Mouse (Mus musculus): ENCODE results near the gene Suds3. TPM values are rescaled to one million over a fixed set of nuclear protein-coding genes. Genes with fewer than 3 reads are reported as not detected.

The Suds3 gene
- polyA plus RNA-seq, 1 experiment = 80.5 TPM

- H3K27me3 ChIP-seq (ENCODE audit: control insufficient read depth, insufficient read depth, low read length) = no peaks in the 10 kb centered on the region
- H3K4me1 ChIP-seq (ENCODE audit: control insufficient read depth, insufficient read depth, low read length) = peaks cover 2% of the 10 kb centered on the region; the same call in 1 of the 2 replicates
- H3K27ac ChIP-seq (ENCODE audit: control insufficient read depth, insufficient read depth, low read depth, low read length) = no peak overlapping the region
- no peaks in the 10 kb centered on the region for H3K36me3 ChIP-seq (ENCODE audit: control insufficient read depth, insufficient read depth, low read length)
- no peak overlapping the region for H3K4me3 ChIP-seq (ENCODE audit: control insufficient read depth, low read depth, low read length)
- TF ChIP-seq POLR2A (IDR thresholded peaks at IDR 0.05; ENCODE audit: control insufficient read depth, low read depth, low read length) = no peak
- TF ChIP-seq CTCF (IDR thresholded peaks at IDR 0.05; ENCODE audit: control insufficient read depth, insufficient read depth, insufficient replicate concordance, low read depth, low read length) = no peak
These were observed 20.7 kb upstream of the Suds3 start for GRCm38 (mm10) chr5:117136570-117136969.

GRCm38 (mm10) chr5:117135869-117136268 is 20.0 kb upstream of the Suds3 start:
- TF ChIP-seq POLR2A (IDR thresholded peaks at IDR 0.05; ENCODE audit: control insufficient read depth, low read depth, low read length) = no peak
- no peak for TF ChIP-seq CTCF (IDR thresholded peaks at IDR 0.05; ENCODE audit: control insufficient read depth, insufficient read depth, insufficient replicate concordance, low read depth, low read length)
- no peak overlapping the region for H3K4me3 ChIP-seq (ENCODE audit: control insufficient read depth, low read depth, low read length)

GRCm38 (mm10) chr5:117134889-117135456 is 19.1 kb upstream of the Suds3 start:
- H3K27ac ChIP-seq (ENCODE audit: control insufficient read depth, insufficient read depth, low read depth, low read length) = no peak overlapping the region
- H3K27me3 ChIP-seq (ENCODE audit: control insufficient read depth, insufficient read depth, low read length) = no peaks in the 10 kb centered on the region
- no peak for TF ChIP-seq CTCF (IDR thresholded peaks at IDR 0.05; ENCODE audit: control insufficient read depth, insufficient read depth, insufficient replicate concordance, low read depth, low read length)
- H3K4me1 ChIP-seq (ENCODE audit: control insufficient read depth, insufficient read depth, low read length) = peaks cover 2% of the 10 kb centered on the region; the same call in 1 of the 2 replicates
- no peak overlapping the region for H3K4me3 ChIP-seq (ENCODE audit: control insufficient read depth, low read depth, low read length)
- H3K36me3 ChIP-seq (ENCODE audit: control insufficient read depth, insufficient read depth, low read length) = no peaks in the 10 kb centered on the region

More at GRCm38 (mm10) chr5:117135869-117136268, 20.0 kb upstream of the Suds3 start:
- Histone ChIP-seq H3K27ac (ENCODE audit: control insufficient read depth, insufficient read depth, low read depth, low read length) (no peak overlapping the region), H3K27me3 (ENCODE audit: control insufficient read depth, insufficient read depth, low read length) (no peaks in the 10 kb centered on the region), H3K4me1 (ENCODE audit: control insufficient read depth, insufficient read depth, low read length) (peaks cover 2% of the 10 kb centered on the region; the same call in 1 of the 2 replicates), H3K36me3 (ENCODE audit: control insufficient read depth, insufficient read depth, low read length) (no peaks in the 10 kb centered on the region)

- no peaks in the 10 kb centered on the region for H3K36me3 ChIP-seq (ENCODE audit: control insufficient read depth, insufficient read depth, low read length)
- no peak overlapping the region for H3K4me3 ChIP-seq (ENCODE audit: control insufficient read depth, low read depth, low read length)
- TF ChIP-seq CTCF (IDR thresholded peaks at IDR 0.05; ENCODE audit: control insufficient read depth, insufficient read depth, insufficient replicate concordance, low read depth, low read length) (no peak), POLR2A (IDR thresholded peaks at IDR 0.05; ENCODE audit: control insufficient read depth, low read depth, low read length) (no peak)
- H3K4me1 ChIP-seq (ENCODE audit: control insufficient read depth, insufficient read depth, low read length) = peaks cover 2% of the 10 kb centered on the region; the same call in 1 of the 2 replicates
- no peaks in the 10 kb centered on the region for H3K27me3 ChIP-seq (ENCODE audit: control insufficient read depth, insufficient read depth, low read length)
- no peak overlapping the region for H3K27ac ChIP-seq (ENCODE audit: control insufficient read depth, insufficient read depth, low read depth, low read length)
These were observed 18.4 kb upstream of the Suds3 start for GRCm38 (mm10) chr5:117134066-117134888.

GRCm38 (mm10) chr5:117133446-117134065 is 17.6 kb upstream of the Suds3 start:
- H3K27me3 ChIP-seq (ENCODE audit: control insufficient read depth, insufficient read depth, low read length) = no peaks in the 10 kb centered on the region
- no peaks in the 10 kb centered on the region for H3K36me3 ChIP-seq (ENCODE audit: control insufficient read depth, insufficient read depth, low read length)
- H3K4me1 ChIP-seq (ENCODE audit: control insufficient read depth, insufficient read depth, low read length) = peaks cover 2% of the 10 kb centered on the region; the same call in 1 of the 2 replicates
- TF ChIP-seq CTCF (IDR thresholded peaks at IDR 0.05; ENCODE audit: control insufficient read depth, insufficient read depth, insufficient replicate concordance, low read depth, low read length) = no peak
- TF ChIP-seq POLR2A (IDR thresholded peaks at IDR 0.05; ENCODE audit: control insufficient read depth, low read depth, low read length) = no peak
- no peak overlapping the region for H3K4me3 ChIP-seq (ENCODE audit: control insufficient read depth, low read depth, low read length)
- no peak overlapping the region for H3K27ac ChIP-seq (ENCODE audit: control insufficient read depth, insufficient read depth, low read depth, low read length)

GRCm38 (mm10) chr5:117130726-117131125 is 14.8 kb upstream of the Suds3 start:
- TF ChIP-seq CTCF (IDR thresholded peaks at IDR 0.05; ENCODE audit: control insufficient read depth, insufficient read depth, insufficient replicate concordance, low read depth, low read length) = no peak
- TF ChIP-seq POLR2A (IDR thresholded peaks at IDR 0.05; ENCODE audit: control insufficient read depth, low read depth, low read length) = no peak
- no peak overlapping the region for H3K4me3 ChIP-seq (ENCODE audit: control insufficient read depth, low read depth, low read length)
- H3K27me3 ChIP-seq (ENCODE audit: control insufficient read depth, insufficient read depth, low read length) = no peaks in the 10 kb centered on the region
- H3K4me1 ChIP-seq (ENCODE audit: control insufficient read depth, insufficient read depth, low read length) = peaks cover 1% of the 10 kb centered on the region
- H3K27ac ChIP-seq (ENCODE audit: control insufficient read depth, insufficient read depth, low read depth, low read length) = no peak overlapping the region
- no peaks in the 10 kb centered on the region for H3K36me3 ChIP-seq (ENCODE audit: control insufficient read depth, insufficient read depth, low read length)

- Histone ChIP-seq H3K4me3 (ENCODE audit: control insufficient read depth, low read depth, low read length) (no peak overlapping the region), H3K36me3 (ENCODE audit: control insufficient read depth, insufficient read depth, low read length) (no peaks in the 10 kb centered on the region), H3K27me3 (ENCODE audit: control insufficient read depth, insufficient read depth, low read length) (no peaks in the 10 kb centered on the region), H3K4me1 (ENCODE audit: control insufficient read depth, insufficient read depth, low read length) (peaks cover 5% of the 10 kb centered on the region), H3K27ac (ENCODE audit: control insufficient read depth, insufficient read depth, low read depth, low read length) (no peak overlapping the region)
- no peak for TF ChIP-seq CTCF (IDR thresholded peaks at IDR 0.05; ENCODE audit: control insufficient read depth, insufficient read depth, insufficient replicate concordance, low read depth, low read length)
- no peak for TF ChIP-seq POLR2A (IDR thresholded peaks at IDR 0.05; ENCODE audit: control insufficient read depth, low read depth, low read length)
These were observed 11.1 kb upstream of the Suds3 start for GRCm38 (mm10) chr5:117127051-117127450.

Measured in testis, adult 2 months (tissue).